Mouse (Mus musculus) limb, embryonic 15.5 days (tissue): ENCODE data around the gene Ghsr. TPM values are rescaled to one million over a fixed set of nuclear protein-coding genes. Genes with fewer than 3 reads are reported as not detected.
"Not testable (repeated sequence)": the region's sequence is repeated elsewhere in the genome, so short reads cannot be mapped to it uniquely, and the experiment has no call there.

Experiments
- ATAC-seq: fragments of 200-750 bp; cut with Nextera tagmentation; 2 replicates; pipeline ENCODE4 v1.8.0; 2017; ENCODE audit warnings: low read depth, moderate TSS enrichment; ENCODE audit not compliant: insufficient number of reproducible peaks, low FRiP score, low TSS enrichment
- H3K27ac ChIP-seq: fragments of 300-500 bp; sonication (generic); 2 replicates; pipeline ENCODE4 v1.5.1; 2015; ENCODE audit warnings: moderate library complexity, mild to moderate bottlenecking, inconsistent platforms
- H3K27me3 ChIP-seq: fragments of 300-500 bp; sonication (generic); 2 replicates; pipeline ENCODE4 v1.6.1; 2015; ENCODE audit warnings: inconsistent platforms
- H3K36me3 ChIP-seq: fragments of 300-500 bp; sonication (generic); 2 replicates; pipeline ENCODE4 v1.6.1; 2015; ENCODE audit warnings: inconsistent platforms
- H3K4me1 ChIP-seq: fragments of 300-500 bp; sonication (generic); 2 replicates; pipeline ENCODE4 v1.6.1; 2015; ENCODE audit warnings: inconsistent platforms
- H3K4me2 ChIP-seq: fragments of 300-500 bp; sonication (generic); 2 replicates; pipeline ENCODE4 v1.6.1; 2015; ENCODE audit warnings: mild to moderate bottlenecking, inconsistent platforms
- H3K4me3 ChIP-seq: fragments of 300-500 bp; sonication (generic); 2 replicates; pipeline ENCODE4 v1.5.1; 2015; ENCODE audit warnings: mild to moderate bottlenecking, inconsistent platforms
- H3K9ac ChIP-seq: fragments of 300-500 bp; sonication (generic); 2 replicates; pipeline ENCODE4 v1.6.1; 2015; ENCODE audit warnings: inconsistent platforms
- H3K9me3 ChIP-seq: fragments of 300-500 bp; sonication (generic); 2 replicates; pipeline ENCODE4 v1.6.1; 2016; ENCODE audit warnings: inconsistent platforms
- WGBS: fragments of 180-500 bp; shearing (Covaris S2); methylation state at CpG from one replicate; pipeline ENCODE4 v1.1.7; 2015; 5-methylcytosine and 5-hydroxymethylcytosine counted together
- polyA plus RNA-seq: library from polyadenylated mRNA; unstranded; fragments of >200 nt; fragmentation: Nextera tagmentation; extraction: Ambion mirVana; gene quantifications from 2 replicates; pipeline ENCODE4 v1.2.1, GENCODE M21; 2015

The Ghsr gene
- polyA plus RNA-seq, 1 experiment from 2014 or later: not detected

DNA sequence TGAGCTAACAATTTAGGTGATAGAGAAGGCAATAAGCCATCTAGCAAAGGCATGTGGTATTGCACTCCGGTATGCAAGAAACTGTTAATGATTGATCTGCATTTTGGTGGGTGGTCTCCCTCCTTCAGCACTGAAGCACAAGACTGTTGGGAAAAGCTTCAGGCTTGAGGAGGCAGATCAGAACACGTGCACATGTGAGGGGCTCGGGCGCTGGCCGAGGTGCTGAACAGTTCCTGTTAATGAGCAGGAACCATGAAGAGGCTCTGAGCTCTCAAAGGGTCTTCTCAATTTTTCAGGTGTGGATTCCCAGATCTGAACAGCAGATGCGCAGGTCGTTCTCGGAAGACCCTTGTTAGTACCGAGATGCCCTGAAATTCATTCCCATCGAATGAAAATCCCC, 1.0 kb upstream of the Ghsr start:
- H3K27me3 ChIP-seq: peaks cover 53% of the 10 kb centered on the region
- 5% methylated on average over 10 of the region's 10 CpGs for WGBS
- no peak for ATAC-seq

DNA sequence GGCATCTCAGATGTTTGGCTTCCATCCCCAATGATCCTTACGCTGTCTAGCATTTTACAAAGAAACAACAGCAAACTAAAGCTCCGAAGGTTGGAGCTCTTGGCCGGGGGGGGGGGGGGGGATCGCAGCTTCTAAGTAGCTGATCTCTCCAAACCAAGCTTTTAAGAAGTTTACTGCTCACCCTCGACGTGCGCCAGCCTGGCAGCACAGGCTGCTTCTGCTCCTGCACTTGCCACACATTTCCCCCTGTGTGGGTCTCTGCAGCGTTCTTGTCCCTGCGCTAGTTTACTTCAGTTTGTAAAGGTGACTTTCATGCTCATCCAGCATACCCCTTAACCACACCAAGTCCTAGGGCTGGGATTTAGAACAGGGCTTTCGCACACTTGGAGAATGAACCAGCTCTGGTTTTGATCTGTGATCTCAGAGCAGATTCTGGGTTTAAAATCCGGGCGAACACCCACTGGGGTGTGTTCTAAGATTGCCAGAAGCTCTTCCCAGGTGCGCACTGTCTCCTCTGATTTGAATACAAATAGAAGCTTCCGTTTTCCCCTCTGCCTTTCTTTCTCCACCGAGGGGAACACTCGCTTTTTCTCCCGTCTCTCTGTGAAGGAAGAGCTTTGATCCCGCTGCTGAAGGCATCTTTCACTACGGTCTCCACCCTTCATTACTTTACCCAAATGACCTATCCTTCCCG, 422 bp upstream of the Ghsr start:
- H3K4me2 ChIP-seq: no peak overlapping the region
- H3K27me3 ChIP-seq: peaks cover 54% of the 10 kb centered on the region
- peaks cover 13% of the 10 kb centered on the region for H3K4me1 ChIP-seq
- H3K9ac ChIP-seq: no peak overlapping the region
- H3K27ac ChIP-seq: no peak overlapping the region
- H3K36me3 ChIP-seq: no peaks in the 10 kb centered on the region
- no peaks in the 10 kb centered on the region for H3K9me3 ChIP-seq
- 2% methylated on average over 20 of the region's 20 CpGs for WGBS
- no peak overlapping the region for H3K4me3 ChIP-seq
- no peak for ATAC-seq

More for the DNA sequence above, 1.0 kb upstream of the Ghsr start:
- H3K4me1 ChIP-seq: peaks cover 13% of the 10 kb centered on the region
- no peak overlapping the region for H3K9ac ChIP-seq
- H3K4me3 ChIP-seq: no peak overlapping the region
- H3K36me3 ChIP-seq: no peaks in the 10 kb centered on the region
- no peak overlapping the region for H3K27ac ChIP-seq
- no peaks in the 10 kb centered on the region for H3K9me3 ChIP-seq
- no peak overlapping the region for H3K4me2 ChIP-seq

DNA sequence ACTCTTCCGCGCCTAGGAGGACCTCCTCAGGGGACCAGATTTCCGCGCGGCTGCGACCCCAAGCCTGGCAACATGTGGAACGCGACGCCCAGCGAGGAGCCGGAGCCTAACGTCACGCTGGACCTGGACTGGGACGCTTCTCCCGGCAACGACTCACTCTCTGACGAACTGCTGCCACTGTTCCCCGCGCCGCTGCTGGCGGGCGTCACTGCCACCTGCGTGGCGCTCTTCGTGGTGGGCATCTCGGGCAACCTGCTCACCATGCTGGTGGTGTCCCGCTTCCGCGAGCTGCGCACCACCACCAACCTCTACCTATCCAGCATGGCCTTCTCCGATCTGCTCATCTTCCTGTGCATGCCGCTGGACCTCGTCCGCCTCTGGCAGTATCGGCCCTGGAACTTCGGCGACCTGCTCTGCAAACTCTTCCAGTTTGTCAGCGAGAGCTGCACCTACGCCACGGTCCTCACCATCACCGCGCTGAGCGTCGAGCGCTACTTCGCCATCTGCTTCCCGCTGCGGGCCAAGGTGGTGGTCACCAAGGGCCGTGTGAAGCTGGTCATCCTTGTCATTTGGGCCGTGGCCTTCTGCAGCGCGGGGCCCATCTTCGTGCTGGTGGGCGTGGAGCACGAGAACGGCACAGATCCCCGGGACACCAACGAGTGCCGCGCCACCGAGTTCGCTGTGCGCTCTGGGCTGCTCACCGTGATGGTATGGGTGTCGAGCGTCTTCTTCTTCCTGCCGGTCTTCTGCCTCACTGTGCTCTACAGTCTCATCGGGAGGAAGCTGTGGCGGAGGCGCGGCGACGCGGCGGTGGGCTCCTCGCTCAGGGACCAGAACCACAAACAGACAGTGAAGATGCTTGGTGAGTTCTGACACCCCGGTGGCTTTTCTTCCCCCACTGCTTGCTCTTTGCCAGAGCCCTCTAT, 837 bp downstream of the Ghsr start:
- no peaks in the 10 kb centered on the region for H3K9me3 ChIP-seq
- no peaks in the 10 kb centered on the region for H3K36me3 ChIP-seq
- H3K9ac ChIP-seq: no peak overlapping the region
- H3K4me1 ChIP-seq: peaks cover 13% of the 10 kb centered on the region
- peak overlapping the region; percentile 19; the same call in 1 of the 2 replicates for H3K4me2 ChIP-seq
- H3K27ac ChIP-seq: no peak overlapping the region
- H3K4me3 ChIP-seq: peak overlapping the region; percentile 19
- no peak for ATAC-seq
- peaks cover 54% of the 10 kb centered on the region for H3K27me3 ChIP-seq
- WGBS: 2% methylated on average over 77 of the region's 77 CpGs

DNA sequence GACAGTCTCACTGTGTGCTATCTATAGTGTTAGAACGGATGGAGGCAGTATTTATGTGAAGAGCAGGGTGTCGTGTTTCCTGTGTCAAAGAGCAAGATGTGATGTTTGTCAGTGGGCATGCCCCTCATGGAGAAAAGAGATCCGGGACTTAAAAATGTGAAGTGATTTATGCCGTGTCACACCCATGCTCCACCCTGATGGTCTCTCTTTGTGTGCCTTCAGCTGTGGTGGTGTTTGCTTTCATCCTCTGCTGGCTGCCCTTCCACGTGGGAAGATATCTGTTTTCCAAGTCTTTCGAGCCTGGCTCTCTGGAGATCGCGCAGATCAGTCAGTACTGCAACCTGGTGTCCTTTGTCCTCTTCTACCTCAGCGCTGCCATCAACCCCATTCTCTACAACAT, 3.2 kb downstream of the Ghsr start:
- Histone ChIP-seq H3K9ac (no peak overlapping the region), H3K27me3 (peaks cover 54% of the 10 kb centered on the region), H3K4me2 (no peak overlapping the region), H3K27ac (no peak overlapping the region), H3K9me3 (no peaks in the 10 kb centered on the region), H3K4me3 (no peak overlapping the region), H3K4me1 (peaks cover 13% of the 10 kb centered on the region), H3K36me3 (no peaks in the 10 kb centered on the region)
- ATAC-seq: no peak
- 55% methylated on average over 9 of the region's 9 CpGs for WGBS

DNA sequence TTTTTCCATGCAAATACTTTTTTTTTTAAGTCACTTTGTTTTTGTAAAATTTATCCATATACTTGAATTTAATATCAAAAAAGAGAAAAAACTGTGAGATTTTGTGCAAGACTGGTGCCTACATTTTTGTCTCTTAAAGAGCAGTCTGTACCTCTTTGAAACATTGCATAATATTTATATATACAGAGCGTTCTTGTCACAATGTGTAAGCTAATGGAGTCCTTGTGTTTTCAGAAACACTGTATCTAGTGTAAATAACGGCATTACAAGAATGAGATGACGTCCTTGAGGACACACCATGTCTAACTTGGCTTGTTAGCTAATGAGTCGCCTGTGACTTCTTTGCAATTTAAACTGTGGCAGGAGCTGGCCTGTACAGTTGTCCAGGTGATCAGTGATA, 6.8 kb downstream of the Ghsr start:
- Histone ChIP-seq H3K36me3 (no peaks in the 10 kb centered on the region), H3K9ac (no peak overlapping the region), H3K27me3 (peaks cover 20% of the 10 kb centered on the region), H3K4me2 (no peak overlapping the region), H3K4me1 (no peaks in the 10 kb centered on the region), H3K27ac (no peak overlapping the region), H3K4me3 (no peak overlapping the region), H3K9me3 (no peaks in the 10 kb centered on the region)
- WGBS: 72% methylated on average over 4 of the region's 4 CpGs
- no peak for ATAC-seq

DNA sequence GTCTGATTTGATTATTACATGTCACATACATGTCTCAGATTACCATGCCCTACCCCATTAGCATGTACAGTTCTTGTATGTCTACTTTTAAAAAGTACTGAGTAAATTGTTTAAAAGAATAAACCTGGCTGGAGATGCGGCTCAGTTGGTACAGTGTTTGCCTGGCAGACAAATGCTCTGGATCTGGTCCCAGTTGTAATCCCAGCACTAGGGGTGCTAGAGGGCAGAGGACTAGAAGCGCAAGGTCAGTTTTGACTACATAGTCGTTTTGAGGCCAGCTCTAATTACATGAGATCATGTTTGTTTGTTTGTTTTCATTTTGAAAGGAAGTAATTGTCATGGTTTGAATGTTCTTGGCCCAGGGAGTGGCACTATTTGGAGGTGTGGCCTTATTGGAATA, 13.7 kb downstream of the Ghsr start:
- no peak overlapping the region for H3K9ac ChIP-seq
- H3K4me2 ChIP-seq: no peak overlapping the region
- no peak overlapping the region for H3K4me3 ChIP-seq
- ATAC-seq: no peak
- H3K27me3 ChIP-seq: no peaks in the 10 kb centered on the region
- WGBS: 58% methylated on average over 3 of the region's 3 CpGs
- no peaks in the 10 kb centered on the region for H3K36me3 ChIP-seq
- H3K27ac ChIP-seq: no peak overlapping the region
- H3K9me3 ChIP-seq: no peaks in the 10 kb centered on the region
- no peaks in the 10 kb centered on the region for H3K4me1 ChIP-seq

DNA sequence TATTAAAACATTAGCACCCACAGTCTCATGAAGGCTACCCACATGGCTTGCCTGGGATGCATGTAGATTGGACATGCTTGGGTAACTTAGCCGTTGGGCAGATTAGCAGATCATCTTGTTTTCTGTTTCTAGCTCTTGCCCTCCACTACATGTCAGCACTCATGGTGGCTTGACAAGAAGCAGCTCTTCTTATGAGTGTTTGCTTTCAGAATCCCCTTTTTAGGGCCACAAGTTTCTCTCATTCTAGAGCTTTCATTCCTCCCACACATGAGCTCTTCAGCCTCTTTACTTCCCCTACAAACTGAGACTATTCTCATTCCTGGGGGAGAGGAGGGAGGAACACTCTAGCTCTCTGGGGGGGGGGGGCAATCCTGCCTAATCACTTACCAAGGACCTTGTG, 18.8 kb downstream of the Ghsr start:
- Histone ChIP-seq H3K9ac (no peak overlapping the region), H3K27ac (no peak overlapping the region), H3K9me3 (no peaks in the 10 kb centered on the region), H3K4me1 (no peaks in the 10 kb centered on the region), H3K4me3 (no peak overlapping the region), H3K4me2 (no peak overlapping the region), H3K27me3 (no peaks in the 10 kb centered on the region), H3K36me3 (no peaks in the 10 kb centered on the region)
- WGBS: 83% methylated on average over 1 of the region's 1 CpGs
- no peak for ATAC-seq

DNA sequence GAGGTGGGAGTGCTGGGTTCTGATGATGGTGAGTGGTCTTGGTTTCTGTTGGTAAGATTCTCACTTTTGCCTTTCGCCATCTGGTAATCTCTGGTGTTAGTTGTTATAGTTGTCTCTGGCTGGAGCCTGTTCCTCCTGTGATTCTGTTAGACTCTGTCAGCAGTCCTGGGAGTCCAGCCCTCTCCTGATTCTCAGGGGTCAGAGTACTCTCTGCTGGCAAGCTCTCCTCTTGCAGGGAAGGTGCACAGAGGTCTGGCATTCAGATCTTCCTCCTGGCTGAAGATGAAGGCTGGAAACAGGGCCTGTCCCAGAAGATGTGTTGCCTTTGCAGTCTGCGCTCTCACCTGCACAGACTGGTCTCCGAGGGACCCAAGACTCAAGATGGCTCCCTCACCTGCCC, 29.8 kb downstream of the Ghsr start:
- not testable (repeated sequence) for H3K4me1 ChIP-seq, H3K27me3 ChIP-seq, H3K9ac ChIP-seq, H3K4me2 ChIP-seq, H3K4me3 ChIP-seq, H3K27ac ChIP-seq, ATAC-seq, H3K36me3 ChIP-seq, H3K9me3 ChIP-seq
- WGBS: 95% methylated on average over 3 of the region's 3 CpGs

DNA sequence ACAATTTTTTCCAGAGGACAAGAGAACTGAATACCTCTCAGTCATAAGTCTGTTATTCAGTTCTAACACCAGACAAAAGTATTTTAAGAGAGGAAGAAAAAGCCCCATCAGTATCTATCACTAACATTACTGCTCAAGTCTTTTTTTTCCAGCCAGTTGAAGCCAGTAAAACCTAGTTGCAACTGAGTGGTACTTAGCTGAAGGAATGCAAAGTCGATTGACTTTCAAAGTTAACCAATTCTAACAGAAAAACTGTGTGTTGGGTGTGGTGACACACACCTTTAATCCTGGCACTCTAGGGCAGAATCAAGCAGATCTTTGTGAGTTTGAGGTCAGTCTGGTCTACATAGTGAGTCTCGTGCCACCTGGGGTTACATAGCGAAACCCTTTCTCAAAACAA, 35.3 kb downstream of the Ghsr start:
- Histone ChIP-seq H3K9ac (no peak overlapping the region), H3K27me3 (no peaks in the 10 kb centered on the region), H3K4me3 (no peak overlapping the region), H3K9me3 (no peaks in the 10 kb centered on the region), H3K4me1 (no peaks in the 10 kb centered on the region), H3K36me3 (no peaks in the 10 kb centered on the region), H3K4me2 (no peak overlapping the region), H3K27ac (no peak overlapping the region)
- no peak for ATAC-seq
- WGBS: 85% methylated on average over 3 of the region's 3 CpGs

DNA sequence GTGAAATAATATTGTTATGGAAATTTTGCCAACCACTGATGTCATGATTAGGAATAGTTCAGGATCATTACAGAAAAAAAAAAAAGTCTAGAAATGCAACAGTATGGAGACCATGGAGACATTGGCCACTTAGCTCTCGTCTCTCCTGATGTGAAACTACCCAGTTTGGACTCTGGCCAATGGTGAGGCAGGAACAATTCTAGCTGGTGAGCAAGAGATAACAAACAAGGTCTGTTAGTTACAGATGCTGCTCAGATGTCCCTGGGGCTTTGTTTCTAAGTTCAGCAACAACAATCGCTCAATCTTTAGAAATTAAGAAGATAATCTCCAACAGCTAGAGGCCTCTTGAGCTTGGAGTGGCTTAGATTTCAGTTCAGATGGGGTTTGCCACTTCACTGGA, 37.4 kb downstream of the Ghsr start:
- H3K27me3 ChIP-seq: no peaks in the 10 kb centered on the region
- H3K36me3 ChIP-seq: no peaks in the 10 kb centered on the region; the same call in 1 of the 2 replicates
- no peak overlapping the region for H3K9ac ChIP-seq
- no peak overlapping the region for H3K4me3 ChIP-seq
- H3K4me1 ChIP-seq: no peaks in the 10 kb centered on the region
- 65% methylated on average over 2 of the region's 2 CpGs for WGBS
- no peaks in the 10 kb centered on the region for H3K9me3 ChIP-seq
- no peak overlapping the region for H3K4me2 ChIP-seq
- ATAC-seq: no peak
- H3K27ac ChIP-seq: no peak overlapping the region

DNA sequence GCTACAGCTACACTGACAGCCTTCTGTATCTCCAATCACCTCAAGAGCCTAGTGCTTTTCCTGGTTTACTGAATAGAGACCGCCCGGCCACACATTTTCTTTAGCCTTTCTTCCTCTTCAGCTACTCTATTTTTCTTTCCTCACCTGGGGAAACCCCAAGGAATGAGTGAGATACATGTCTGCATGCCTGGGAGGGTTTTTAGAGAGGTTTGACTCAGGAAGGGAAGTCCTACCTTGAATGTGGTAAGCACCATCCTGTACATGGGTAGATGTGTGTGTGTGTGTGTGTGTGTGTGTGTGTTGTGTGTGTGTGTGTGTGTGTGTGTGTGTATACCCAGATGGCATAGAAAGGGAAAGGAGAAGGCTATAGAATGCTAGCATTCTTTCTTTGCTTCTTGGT, 40.1 kb downstream of the Ghsr start:
- H3K9me3 ChIP-seq: no peaks in the 10 kb centered on the region
- H3K4me1 ChIP-seq: no peaks in the 10 kb centered on the region

DNA sequence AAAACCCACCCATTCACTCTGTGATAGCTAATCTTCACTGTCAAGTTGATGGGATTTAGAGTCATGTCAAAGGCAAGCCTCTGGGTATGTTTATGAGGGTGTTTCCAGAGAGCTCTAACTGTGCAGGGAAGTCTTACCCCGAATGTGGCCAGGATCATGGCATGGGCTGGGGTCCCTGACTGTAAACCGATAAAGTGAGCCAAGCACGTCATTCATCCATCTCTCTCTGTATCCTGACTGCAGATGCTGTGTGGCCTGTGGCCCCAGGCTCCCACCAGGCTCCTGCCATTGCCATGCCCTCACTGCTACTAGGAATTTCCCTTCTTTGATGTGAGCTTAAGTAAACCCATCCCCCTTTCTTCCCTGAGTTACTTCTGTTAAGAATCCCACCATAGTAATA, 42.4 kb downstream of the Ghsr start:
- no peak for ATAC-seq
- Histone ChIP-seq H3K9me3 (no peaks in the 10 kb centered on the region), H3K36me3 (peaks cover 14% of the 10 kb centered on the region), H3K9ac (no peak overlapping the region), H3K4me2 (no peak overlapping the region), H3K4me3 (no peak overlapping the region), H3K4me1 (no peaks in the 10 kb centered on the region), H3K27me3 (no peaks in the 10 kb centered on the region), H3K27ac (no peak overlapping the region)
- WGBS: 61% methylated on average over 3 of the region's 3 CpGs

More for the DNA sequence above, 40.1 kb downstream of the Ghsr start:
- Histone ChIP-seq H3K9ac (no peak overlapping the region), H3K27me3 (no peaks in the 10 kb centered on the region), H3K4me3 (no peak overlapping the region), H3K27ac (no peak overlapping the region), H3K4me2 (no peak overlapping the region), H3K36me3 (peaks cover 5% of the 10 kb centered on the region; the same call in 1 of the 2 replicates)
- 93% methylated on average over 2 of the region's 2 CpGs for WGBS
- no peak for ATAC-seq
